ENCODE assay signal across 20 mouse cellular contexts in genomic region chr2:174948106-174948505, GRCm38 (mm10).
DNase-seq lines count a peak whose midpoint lies in the region; ATAC-seq and TF ChIP-seq lines count a peak whose summit lies in the region.
"Had no signal": no experiment of that assay in that cellular context is flagged by ENCODE, and none has a peak within 500 bp of the region (broad histone marks: within the 10 kb centered on the region; RNA-seq: fewer than 3 reads in every experiment).

No protein-coding gene starts in this region.

- no peak for ATAC-seq in cerebellum, adult (ENCODE audit: insufficient number of reproducible peaks, low FRiP score, low TSS enrichment)
- ATAC-seq: forebrain, embryonic 14.5 days; forebrain, postnatal 0 days; intestine, postnatal 0 days; Patski had no signal

- no peaks in the 10 kb centered on the region for H3K79me2 ChIP-seq in heart, adult 2 months (replicated peaks; ENCODE audit: control insufficient read depth, insufficient read depth, low read length)

- no peak for TF ChIP-seq POLR2A in heart, adult 2 months (IDR thresholded peaks at IDR 0.05; ENCODE audit: insufficient read depth, low read depth, low read length)

- H3K27ac ChIP-seq in heart, adult 2 months, result no peak overlapping the region
- H3K27ac ChIP-seq: embryonic facial prominence, embryonic 12.5 days; embryonic facial prominence, embryonic 15.5 days; gastrocnemius, adult 2 months; hindbrain, embryonic 12.5 days; hindbrain, embryonic 15.5 days had no signal

- TF ChIP-seq CTCF in heart, adult 2 months (IDR thresholded peaks at IDR 0.05), result no peak

- peak; percentile 10 to 13 for DNase-seq in cerebellum, adult 18-20 months
- DNase-seq in heart, adult 11 months, result peak; percentile 36
- DNase-seq in heart, adult 2 months, result no peak
- peak; percentile 29 to 40 for DNase-seq in cerebellum, postnatal 25 days
- DNase-seq in adrenal gland, postnatal 25 days, result no peak
- DNase-seq: adrenal gland, postnatal 10 days; B cell, adult 2 months; forebrain, postnatal 0 days; gastrocnemius, adult 2 months; gastrocnemius, postnatal 14 days; kidney, adult 2 months had no signal

- H3K36me3 ChIP-seq in heart, adult 2 months (ENCODE audit: control insufficient read depth, insufficient read depth, low read length), result no peaks in the 10 kb centered on the region
- H3K36me3 ChIP-seq: embryonic facial prominence, embryonic 12.5 days; embryonic facial prominence, embryonic 15.5 days; G1E; hindbrain, embryonic 12.5 days; hindbrain, embryonic 15.5 days had no signal

- no peak overlapping the region for H3K9ac ChIP-seq in heart, adult 2 months (ENCODE audit: low read depth, low read length)
- H3K9ac ChIP-seq: embryonic facial prominence, embryonic 12.5 days; embryonic facial prominence, embryonic 15.5 days; forebrain, postnatal 0 days; hindbrain, embryonic 12.5 days; hindbrain, embryonic 15.5 days had no signal

- 73% methylated on average over 8 of the region's 8 CpGs for WGBS in heart, adult 2 months

- intact Hi-C loops in heart, adult 2 months (cut with DNase I), result no loop called here

- H3K4me3 ChIP-seq in heart, adult 2 months, result no peak overlapping the region
- H3K4me3 ChIP-seq: embryonic facial prominence, embryonic 12.5 days; embryonic facial prominence, embryonic 15.5 days; gastrocnemius, adult 2 months; hindbrain, embryonic 12.5 days; hindbrain, embryonic 15.5 days had no signal

- H3K27me3 ChIP-seq in heart, adult 2 months (ENCODE audit: control insufficient read depth, insufficient read depth, low read length), result no peaks in the 10 kb centered on the region
- H3K27me3 ChIP-seq: embryonic facial prominence, embryonic 12.5 days; embryonic facial prominence, embryonic 15.5 days; hindbrain, embryonic 12.5 days; hindbrain, embryonic 15.5 days had no signal

- TF ChIP-seq EP300 in heart, adult 2 months (IDR thresholded peaks at IDR 0.05; ENCODE audit: insufficient read depth, low read depth, low read length), result no peak

- H3K4me1 ChIP-seq in heart, adult 2 months (ENCODE audit: control insufficient read depth, insufficient read depth, low read length), result no peaks in the 10 kb centered on the region
- H3K4me1 ChIP-seq: embryonic facial prominence, embryonic 12.5 days; embryonic facial prominence, embryonic 15.5 days; hindbrain, embryonic 12.5 days; hindbrain, embryonic 15.5 days had no signal

Comparison
In these comparisons a context has a peak if more than half of its experiments do, and no peak if none do; other contexts are left out.
1. DNase-seq: peak in cerebellum, adult 18-20 months (2 of 2), heart, adult 11 months (single experiment) and cerebellum, postnatal 25 days (2 of 2); none in heart, adult 2 months (0 of 2) and adrenal gland, postnatal 25 days (single experiment).